Mouse (Mus musculus) ES-E14 (cell line): ENCODE data around the gene Smc6.

Experiments
- HCFC1 ChIP-seq: IDR thresholded peaks from 2 replicates; pipeline ENCODE4 v1.6.1; 2012; ENCODE audit warnings: low read length, inconsistent platforms, borderline replicate concordance; ENCODE audit not compliant: insufficient read depth
- ZC3H11A ChIP-seq: IDR thresholded peaks from 2 replicates; pipeline ENCODE4 v1.6.1; 2012; ENCODE audit warnings: low read depth, mild to moderate bottlenecking, inconsistent platforms, low read length, borderline replicate concordance

DNA sequence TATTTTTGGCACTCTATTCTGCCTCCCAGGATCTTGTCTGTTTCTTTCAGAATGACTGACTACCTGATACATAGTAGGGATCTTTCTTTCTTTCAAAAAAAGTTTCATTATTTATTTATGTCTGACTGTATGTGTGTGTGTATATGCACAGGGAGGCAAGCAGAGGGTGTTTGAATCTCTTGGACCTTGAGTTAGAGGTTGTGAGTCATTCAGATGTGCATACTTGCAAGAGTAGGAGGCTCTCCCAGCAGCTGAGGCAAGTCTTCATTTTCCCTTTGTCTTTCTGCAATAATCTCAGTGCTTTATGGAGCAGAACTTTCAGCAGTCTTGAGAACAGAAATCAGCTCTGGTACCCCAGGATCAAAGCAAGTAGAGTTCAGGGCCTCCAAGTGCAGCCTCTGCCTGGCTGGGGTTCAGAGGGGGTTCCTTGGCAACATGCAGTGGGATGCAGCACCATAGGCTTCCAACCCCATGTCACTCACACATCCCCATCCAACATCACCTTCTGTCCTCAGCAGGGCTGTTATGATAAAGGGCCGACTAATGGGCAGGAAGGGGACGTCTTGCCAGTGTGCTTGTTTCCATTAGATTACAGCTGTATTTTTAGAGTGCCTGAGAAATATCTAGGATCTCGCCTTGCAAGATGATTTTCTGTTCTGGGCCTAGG is 101.5 kb downstream of the Smc6 start:
- TF ChIP-seq HCFC1 (no peak), ZC3H11A (no peak)
